Mouse (Mus musculus) E14TG2a.4 (cell line): ENCODE data around the gene Mrtfa.

Experiments used
- CTCF ChIP-seq: conservative IDR thresholded peaks from 2 replicates; pipeline ENCODE4 v1.5.1; 2014; ENCODE audit warnings: low read length
- NANOG ChIP-seq: IDR thresholded peaks from 2 replicates; pipeline ENCODE4 v1.6.1; 2014; ENCODE audit warnings: borderline replicate concordance, low read length, mixed read lengths
- POU5F1 ChIP-seq: IDR thresholded peaks from 2 replicates; pipeline ENCODE4 v1.6.1; 2014; ENCODE audit warnings: low read length, borderline replicate concordance

- TF ChIP-seq CTCF (no peak), POU5F1 (no peak), NANOG (no peak)
Measured at GRCm38 (mm10) chr15:81226796-81227195, 36.2 kb upstream of the Mrtfa start.
